Mouse (Mus musculus) retina, adult 2 months (tissue): Measurements from ENCODE around the gene Vamp2.

Experiments
- DNase-seq: peaks from one replicate; pipeline ENCODE4 v3.0.0-alpha.2; 2012; ENCODE audit warnings: low read depth, low spot score

Vamp2 gene

GRCm38 (mm10) chr11:69088103-69088855 is at the start of gene Vamp2:
Gene Vamp2, plus strand, starts transcription at chr11:69088490.
- peak; percentile 79 for DNase-seq

- DNase-seq = no peak
Observed at GRCm38 (mm10) chr11:69045531-69046394, 42.5 kb upstream of the Vamp2 start, which contains the start of gene Aurkb. Gene Aurkb, plus strand, starts transcription at chr11:69045647.

DNA sequence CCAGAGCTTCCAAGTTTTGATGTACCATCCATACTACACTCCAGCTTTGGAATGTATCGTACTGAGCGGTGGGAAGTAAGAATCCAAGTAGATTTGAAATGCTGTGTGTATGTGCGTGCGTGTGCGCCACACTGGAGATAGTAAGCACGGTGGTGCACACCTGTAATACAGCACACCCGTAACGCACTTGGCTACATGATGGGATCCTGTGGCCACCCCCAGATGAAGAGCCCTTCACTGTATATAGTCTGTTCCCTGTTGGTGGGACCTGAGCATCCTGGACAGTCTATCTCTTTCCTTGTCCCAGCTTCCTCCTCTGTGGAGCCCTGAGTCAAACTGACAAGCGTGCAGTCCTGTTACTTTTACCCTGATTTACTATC is 41.9 kb upstream of the Vamp2 start:
- no peak for DNase-seq

GRCm38 (mm10) chr11:69047592-69047991 is 40.7 kb upstream of the Vamp2 start:
- no peak for DNase-seq

GRCm38 (mm10) chr11:69048151-69048550 is 40.1 kb upstream of the Vamp2 start:
- DNase-seq = no peak

GRCm38 (mm10) chr11:69050748-69051147 is 37.5 kb upstream of the Vamp2 start:
- no peak for DNase-seq

- DNase-seq = no peak
Observed at GRCm38 (mm10) chr11:69051771-69052170, 36.5 kb upstream of the Vamp2 start.

DNA sequence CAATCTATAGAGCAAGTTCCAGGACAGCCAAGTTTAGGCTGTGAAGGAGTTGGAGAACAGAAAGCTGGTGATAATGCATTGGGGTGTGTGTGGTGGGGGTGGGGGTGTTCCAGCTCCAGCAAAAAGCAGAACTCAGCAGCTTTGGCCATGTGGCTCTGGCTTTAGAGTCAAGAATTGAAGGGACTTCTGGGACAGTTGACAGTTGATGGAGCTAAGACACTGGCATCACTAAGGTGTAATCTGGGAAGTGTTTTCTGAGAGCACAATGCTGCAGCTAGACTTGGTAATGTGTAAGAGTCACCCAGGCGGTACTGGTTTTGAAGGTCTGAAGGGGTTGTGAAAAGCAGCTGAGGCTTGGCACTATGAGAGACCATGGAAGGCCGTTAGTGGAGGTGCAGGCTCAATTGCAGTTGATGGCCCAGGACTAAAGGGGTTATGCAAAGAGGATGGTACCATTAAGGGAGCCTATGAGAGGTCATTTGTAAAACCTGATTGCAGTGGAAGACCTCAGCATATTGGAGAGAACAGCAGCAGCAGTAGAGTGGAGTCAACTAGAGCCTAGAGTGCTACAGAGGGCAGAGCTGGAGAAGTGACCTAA is 35.4 kb upstream of the Vamp2 start:
- DNase-seq = no peak

DNA sequence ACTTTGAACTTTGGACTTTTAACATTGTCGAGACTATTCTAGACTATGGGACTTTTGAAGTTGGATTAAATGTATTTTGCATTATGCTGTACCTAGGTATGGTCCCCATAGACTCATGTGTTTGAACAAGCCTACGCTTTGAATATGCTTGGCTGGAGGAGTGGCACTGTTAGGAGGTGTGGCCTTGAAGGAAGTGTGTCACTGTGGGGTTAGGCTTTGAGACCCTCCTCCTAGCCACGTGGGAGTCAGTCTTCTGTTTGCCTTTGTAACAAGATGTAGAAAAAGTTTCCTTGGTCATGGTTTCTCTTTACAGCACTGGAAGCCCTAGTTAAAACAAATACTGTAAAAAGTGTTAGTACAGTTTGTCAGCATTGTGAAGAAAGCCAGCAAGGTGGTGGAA is 34.4 kb upstream of the Vamp2 start:
- DNase-seq = no peak

GRCm38 (mm10) chr11:69058265-69058664 is 30.0 kb upstream of the Vamp2 start:
- no peak for DNase-seq

DNA sequence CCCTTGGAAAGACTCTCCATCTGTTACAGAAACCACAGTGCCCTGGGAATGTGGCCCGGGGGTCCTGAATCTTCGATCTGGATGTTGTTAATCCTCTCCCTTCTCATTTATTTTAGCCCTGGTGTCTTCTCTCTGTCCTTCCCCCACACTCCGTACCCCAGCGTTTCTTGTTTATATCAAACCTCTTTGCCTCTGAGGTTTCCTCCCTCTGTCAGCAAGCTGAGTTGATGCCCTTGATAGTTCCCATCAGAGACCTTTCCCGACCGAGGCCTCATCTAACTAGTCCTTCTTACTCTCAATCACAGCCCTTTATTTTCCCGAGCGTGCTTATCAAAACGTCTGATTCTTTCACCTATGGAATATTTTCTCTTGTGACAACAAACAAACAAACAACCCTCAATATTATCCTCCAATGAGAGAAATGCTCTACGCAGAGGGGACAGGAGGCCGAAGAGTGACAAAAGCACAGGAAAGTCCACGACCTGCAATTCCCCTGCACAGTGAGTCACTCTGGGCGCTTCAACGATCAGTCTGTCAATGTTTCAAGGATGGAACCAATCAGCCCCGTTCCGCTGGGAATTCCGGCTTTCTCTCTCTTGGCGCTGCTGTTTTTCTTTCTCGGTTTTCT is 29.4 kb upstream of the Vamp2 start:
- DNase-seq = no peak

GRCm38 (mm10) chr11:69059357-69059974 is 28.8 kb upstream of the Vamp2 start, which contains the start of gene Borcs6:
Gene Borcs6, plus strand, starts transcription at chr11:69059717.
- peak; percentile 90 for DNase-seq

GRCm38 (mm10) chr11:69059975-69060411 is 28.3 kb upstream of the Vamp2 start:
- no peak for DNase-seq

DNA sequence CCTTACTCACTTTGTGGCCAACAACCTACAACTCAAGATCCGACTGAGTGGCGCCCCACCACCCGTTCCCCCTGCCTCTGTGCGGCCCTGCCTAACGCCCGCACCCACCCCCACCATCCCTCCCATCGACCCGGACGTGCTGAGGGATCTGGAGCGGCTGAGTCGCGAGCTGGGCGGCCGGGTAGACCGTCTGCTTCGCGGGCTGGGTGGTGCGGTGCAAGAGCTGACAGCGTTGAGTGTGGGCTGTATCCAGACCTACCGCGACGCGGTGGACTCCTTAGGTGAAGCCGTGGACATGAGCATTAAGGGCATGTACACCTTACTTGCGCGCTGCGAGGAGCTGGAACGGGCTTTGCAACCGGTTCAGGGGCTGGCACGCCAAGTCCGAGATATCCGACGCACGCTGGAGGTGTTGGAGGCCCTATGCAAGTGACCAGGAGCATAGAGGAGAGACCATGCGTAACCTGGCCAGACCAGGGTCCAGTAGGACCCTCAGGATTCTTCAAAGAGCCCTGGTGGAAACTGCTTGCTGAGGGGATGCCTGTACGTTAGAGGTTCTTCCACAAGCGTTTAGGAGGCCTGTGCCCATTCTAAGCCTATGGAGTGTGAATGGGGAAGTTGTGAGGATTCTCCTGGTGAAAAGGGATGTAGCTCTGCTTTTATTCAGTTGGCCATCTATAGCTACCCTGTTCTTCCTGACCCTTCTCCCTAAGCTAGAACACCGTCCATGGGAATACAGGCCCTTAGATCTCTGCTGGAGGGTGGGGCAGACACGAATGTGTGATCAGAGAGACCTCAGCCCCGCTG is 27.6 kb upstream of the Vamp2 start:
- DNase-seq = no peak

- DNase-seq = no peak
Observed at GRCm38 (mm10) chr11:69061255-69061912, 26.9 kb upstream of the Vamp2 start.

DNA sequence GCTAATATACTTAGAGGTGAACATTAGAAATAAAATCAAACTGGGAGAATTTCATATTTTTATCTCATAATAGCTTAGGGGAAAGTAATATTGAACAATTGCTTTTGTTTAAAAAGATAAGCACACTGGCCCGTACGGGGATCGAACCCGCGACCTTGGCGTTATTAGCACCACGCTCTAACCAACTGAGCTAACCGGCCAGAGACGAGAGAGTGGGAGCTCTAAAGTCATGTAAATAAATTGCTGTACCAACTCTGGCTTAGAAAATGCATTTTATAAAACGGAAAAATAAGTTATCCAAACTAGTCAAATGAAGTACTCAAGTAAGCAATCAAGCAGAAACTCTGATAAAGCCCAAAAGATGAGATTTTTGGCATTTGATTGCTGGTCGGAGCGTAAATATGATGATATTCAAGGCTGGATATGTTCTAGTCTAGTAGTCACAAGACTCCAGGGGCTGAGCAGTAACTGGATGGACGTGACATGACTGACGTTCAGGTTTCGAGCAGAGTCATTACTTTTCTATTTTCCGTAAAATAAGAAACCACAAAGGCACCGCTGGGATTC is 26.0 kb upstream of the Vamp2 start:
- DNase-seq = no peak

DNA sequence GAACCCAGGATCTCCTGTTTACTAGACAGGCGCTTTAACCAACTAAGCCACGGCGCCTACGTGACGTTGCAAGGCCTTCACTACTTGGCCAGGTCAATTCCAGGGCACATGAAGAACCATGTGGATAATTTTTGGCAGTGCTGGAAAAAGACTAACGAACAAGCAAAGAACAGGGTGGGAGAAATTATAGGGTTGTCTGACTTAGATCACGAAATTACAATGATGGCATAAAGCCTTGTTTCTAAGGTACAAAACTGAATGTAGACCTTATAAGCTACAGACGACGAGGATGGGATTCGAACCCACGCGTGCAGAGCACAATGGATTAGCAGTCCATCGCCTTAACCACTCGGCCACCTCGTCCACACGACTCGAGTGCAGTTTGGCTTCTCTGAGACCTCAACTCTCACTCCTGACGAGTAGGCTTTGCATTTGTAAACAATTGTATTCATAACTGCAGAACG is 25.5 kb upstream of the Vamp2 start:
- peak; percentile 78 for DNase-seq

DNA sequence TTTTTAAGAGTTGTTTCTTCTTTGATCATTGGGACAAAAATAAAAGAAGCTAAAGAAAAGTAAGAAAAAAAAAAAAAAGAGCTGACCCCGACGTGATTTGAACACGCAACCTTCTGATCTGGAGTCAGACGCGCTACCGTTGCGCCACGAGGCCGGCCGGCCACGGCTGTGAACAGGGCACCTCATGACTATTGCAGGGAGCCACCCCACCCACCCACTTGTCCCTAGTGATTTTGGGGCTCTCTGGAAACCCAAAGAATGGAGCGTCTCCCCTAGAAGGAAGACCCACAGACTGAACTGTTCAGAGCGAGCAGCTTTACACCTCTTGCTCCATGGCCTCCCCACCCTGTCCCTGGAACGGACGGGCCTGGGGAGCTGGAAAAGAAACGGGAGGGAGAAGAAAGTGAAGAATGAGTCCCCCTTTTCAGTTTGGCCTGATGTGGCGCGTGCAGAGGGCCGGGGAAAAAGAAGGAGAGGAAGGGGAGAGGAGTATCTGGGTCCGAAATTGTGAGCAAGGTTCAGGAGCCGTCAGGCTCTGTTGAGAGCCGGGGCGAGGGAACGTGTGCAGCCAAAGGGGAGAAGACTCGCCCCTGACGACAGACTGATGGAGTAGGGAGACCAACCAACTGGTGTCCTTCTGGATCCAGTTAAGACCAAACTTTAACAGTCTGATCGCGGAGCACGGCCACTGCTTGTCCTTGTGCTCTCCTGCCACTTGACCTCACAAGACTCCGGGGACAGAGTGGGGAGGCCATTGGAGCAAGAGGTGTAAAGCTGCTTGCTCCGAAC is 24.7 kb upstream of the Vamp2 start:
- DNase-seq = no peak
